Mouse (Mus musculus) yolk sac, embryonic 10.5 days (tissue): Measurements from ENCODE around the gene Samd5.

ENCODE experiments used
- DNase-seq: peaks from one replicate; pipeline ENCODE4 v3.0.0-alpha.2; 2017; ENCODE audit warnings: low spot score

Samd5 gene

GRCm38 (mm10) chr10:9674561-9675521 is at the start of gene Samd5:
Gene Samd5 (minus strand): TSS chr10:9675208.
- peak; percentile 50 for DNase-seq

- DNase-seq = no peak
These were observed 47.7 kb upstream of the Samd5 start for GRCm38 (mm10) chr10:9722519-9723303.

- no peak for DNase-seq
These were observed 45.0 kb upstream of the Samd5 start for GRCm38 (mm10) chr10:9720027-9720426.

- peak; percentile 20 for DNase-seq
These were observed 43.1 kb upstream of the Samd5 start for GRCm38 (mm10) chr10:9718086-9718485.

- DNase-seq = no peak
These were observed 29.9 kb upstream of the Samd5 start for GRCm38 (mm10) chr10:9704956-9705355.

- peak; percentile 34 for DNase-seq
These were observed 24.2 kb upstream of the Samd5 start for GRCm38 (mm10) chr10:9699071-9699761.

GRCm38 (mm10) chr10:9698141-9698540 is 23.1 kb upstream of the Samd5 start:
- DNase-seq = no peak

GRCm38 (mm10) chr10:9696543-9697141 is 21.6 kb upstream of the Samd5 start:
- no peak for DNase-seq

- no peak for DNase-seq
These were observed 19.1 kb upstream of the Samd5 start for GRCm38 (mm10) chr10:9693990-9694699.

- DNase-seq = peak; percentile 22
These were observed 5.9 kb upstream of the Samd5 start for GRCm38 (mm10) chr10:9680928-9681327.

GRCm38 (mm10) chr10:9679911-9680310 is 4.9 kb upstream of the Samd5 start:
- no peak for DNase-seq

GRCm38 (mm10) chr10:9678071-9678470 is 3.1 kb upstream of the Samd5 start:
- no peak for DNase-seq

- peak; percentile 74 for DNase-seq
These were observed 1.9 kb upstream of the Samd5 start for GRCm38 (mm10) chr10:9676886-9677285.

- no peak for DNase-seq
These were observed 1.4 kb upstream of the Samd5 start for GRCm38 (mm10) chr10:9676418-9676786.

- DNase-seq = peak; percentile 46
These were observed 776 bp upstream of the Samd5 start for GRCm38 (mm10) chr10:9675550-9676417.

GRCm38 (mm10) chr10:9673276-9673675 is 1.7 kb downstream of the Samd5 start:
- DNase-seq = no peak

GRCm38 (mm10) chr10:9672751-9673150 is 2.3 kb downstream of the Samd5 start:
- no peak for DNase-seq

- DNase-seq = no peak
These were observed 4.7 kb downstream of the Samd5 start for GRCm38 (mm10) chr10:9670351-9670750.

- DNase-seq = no peak
These were observed 6.2 kb downstream of the Samd5 start for GRCm38 (mm10) chr10:9668791-9669190.

GRCm38 (mm10) chr10:9652946-9653345 is 22.1 kb downstream of the Samd5 start:
- DNase-seq = no peak
